Mouse (Mus musculus) spleen, adult 2 months (tissue): Measurements from ENCODE around the gene Vmac.

Experiments
- CTCF ChIP-seq: fragments of 200-500 bp; IDR thresholded peaks from 2 replicates; pipeline ENCODE4 v1.5.1; 2011; ENCODE audit warnings: mild to moderate bottlenecking, inconsistent platforms; ENCODE audit not compliant: insufficient read depth, insufficient read length, insufficient replicate concordance; ENCODE audit errors: extremely low read depth
- POLR2A ChIP-seq: fragments of 200-500 bp; IDR thresholded peaks from 2 replicates; pipeline ENCODE4 v1.6.1; 2011; ENCODE audit warnings: low read depth, low read length, inconsistent platforms

- TF ChIP-seq CTCF (no peak), POLR2A (no peak)
Measured at GRCm38 (mm10) chr17:56666384-56666783, 51.4 kb downstream of the Vmac start.
